Mouse (Mus musculus) layer of hippocampus, adult 9-10 months (tissue): Measurements from ENCODE around the gene Ankub1.

Source experiments
- DNase-seq: peaks from one replicate; pipeline ENCODE4 v3.0.0; 2022; ENCODE audit warnings: low spot score

The Ankub1 gene

GRCm38 (mm10) chr3:57692719-57693118 lies at the start of gene Ankub1:
Gene Ankub1, minus strand, starts transcription at chr3:57692799.
- DNase-seq, result no peak

GRCm38 (mm10) chr3:57739830-57740229 lies 47.2 kb upstream of the Ankub1 start:
- no peak for DNase-seq

DNA sequence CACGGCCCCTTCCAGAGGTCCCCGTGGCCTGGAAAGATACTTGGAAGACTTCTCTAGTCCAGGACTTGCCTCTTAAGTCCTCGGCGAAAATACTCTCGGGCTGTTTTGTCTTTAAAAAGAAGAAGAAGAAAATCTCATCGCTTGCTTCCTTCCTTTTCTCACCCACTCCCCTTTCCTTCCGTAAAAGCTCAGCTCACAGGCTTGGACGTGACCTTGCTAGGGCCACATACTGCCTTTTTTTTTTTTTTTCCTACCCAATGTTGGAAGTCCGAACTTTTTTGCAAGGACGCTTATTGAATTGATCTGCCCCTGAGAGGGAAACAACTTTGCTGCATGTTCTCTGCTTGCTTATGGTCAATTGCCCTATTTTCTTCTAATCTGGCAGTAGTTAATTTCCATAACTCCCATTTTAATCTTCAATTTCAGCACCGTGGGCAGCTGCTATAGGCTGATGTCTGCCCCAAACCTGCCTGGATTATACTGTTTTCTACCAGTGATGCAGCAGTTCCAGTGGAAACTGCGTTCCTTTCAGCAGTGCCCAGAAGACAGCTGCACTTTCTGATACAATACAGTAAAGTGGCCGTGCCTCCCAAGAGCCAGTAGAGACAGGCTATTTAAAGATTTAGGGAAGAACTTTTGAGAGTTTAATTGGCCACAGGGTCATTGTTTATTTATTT lies 44.0 kb upstream of the Ankub1 start:
- no peak for DNase-seq

DNA sequence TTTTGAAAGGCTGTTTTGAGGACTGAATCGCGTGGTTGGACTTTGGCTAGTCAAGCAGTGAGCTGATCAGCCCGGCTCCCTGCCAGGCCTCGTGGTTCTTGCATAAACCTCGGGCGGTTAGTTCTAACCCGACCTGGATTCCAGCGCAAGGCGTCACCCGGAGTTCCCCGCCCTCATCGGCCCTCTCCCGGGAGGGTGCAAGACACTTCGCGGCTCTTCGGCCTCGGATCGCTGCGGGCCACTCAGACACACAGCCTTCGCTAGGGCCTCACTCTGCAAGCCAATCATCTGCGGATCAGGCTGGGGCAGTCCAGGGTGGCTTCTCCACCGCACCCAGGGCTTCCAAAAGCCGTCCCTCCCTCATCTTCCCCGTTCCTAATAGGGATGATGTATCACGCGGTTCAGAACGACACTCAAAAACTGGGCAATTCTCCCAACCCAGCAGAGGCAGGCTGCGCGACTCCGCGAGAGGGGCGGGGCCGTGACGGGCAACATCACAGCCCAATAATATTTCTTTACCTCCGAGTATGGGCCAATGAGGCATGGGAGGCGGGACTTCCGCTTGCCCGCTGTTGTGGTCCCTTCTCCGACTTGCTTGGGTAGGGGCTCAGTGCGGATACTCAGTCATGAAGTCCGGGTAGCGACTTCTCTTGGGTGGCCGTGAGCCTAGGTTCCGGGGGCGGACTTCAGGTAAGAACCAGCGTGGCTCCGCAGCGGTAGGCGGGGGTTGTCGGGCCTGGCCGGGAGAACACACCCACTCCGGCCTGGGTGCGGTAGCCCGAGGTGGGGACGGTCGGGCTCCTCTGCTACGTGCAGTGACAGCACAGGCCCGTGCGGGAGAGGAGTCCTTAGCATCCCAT lies 43.1 kb upstream of the Ankub1 start, which contains the start of gene Rnf13:
Gene Rnf13 (plus strand): TSS at position 552 of the 860 bp plus-strand sequence.
- DNase-seq, result peak; percentile 95

DNA sequence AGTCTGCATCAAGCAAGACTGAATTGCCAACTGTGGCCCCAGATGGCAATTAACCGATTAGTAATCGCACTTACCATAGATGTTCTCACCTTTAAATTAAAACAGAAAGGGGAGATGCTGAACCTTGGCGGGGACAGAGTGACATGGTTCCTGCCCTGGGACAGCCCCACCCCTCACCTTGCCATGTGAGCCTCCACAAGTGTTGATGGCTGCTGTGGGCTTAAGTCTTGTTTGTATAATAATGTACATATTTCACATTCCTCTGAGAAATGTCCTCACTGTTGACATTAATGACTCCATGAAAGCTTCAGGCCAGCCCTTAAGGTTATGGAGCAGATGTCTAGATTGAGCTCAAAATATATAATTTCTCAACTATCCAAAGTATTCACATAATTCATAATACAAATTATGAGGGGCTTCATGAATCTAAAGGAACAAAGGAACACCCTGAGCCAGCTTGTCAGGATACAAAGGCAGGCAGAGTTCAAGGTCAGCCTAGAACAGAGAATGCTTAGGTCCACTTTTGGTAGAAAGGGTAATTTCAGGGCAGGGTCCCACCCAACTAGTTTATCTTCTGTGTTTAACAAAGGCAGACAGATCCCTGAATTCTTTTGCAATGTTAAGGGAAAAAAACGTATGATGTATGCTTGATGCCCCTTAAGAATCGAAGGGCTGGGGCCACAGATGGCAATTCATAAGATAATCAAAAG lies 39.8 kb upstream of the Ankub1 start:
- no peak for DNase-seq

- no peak for DNase-seq
These were observed 21.6 kb upstream of the Ankub1 start for GRCm38 (mm10) chr3:57714151-57714550.

DNA sequence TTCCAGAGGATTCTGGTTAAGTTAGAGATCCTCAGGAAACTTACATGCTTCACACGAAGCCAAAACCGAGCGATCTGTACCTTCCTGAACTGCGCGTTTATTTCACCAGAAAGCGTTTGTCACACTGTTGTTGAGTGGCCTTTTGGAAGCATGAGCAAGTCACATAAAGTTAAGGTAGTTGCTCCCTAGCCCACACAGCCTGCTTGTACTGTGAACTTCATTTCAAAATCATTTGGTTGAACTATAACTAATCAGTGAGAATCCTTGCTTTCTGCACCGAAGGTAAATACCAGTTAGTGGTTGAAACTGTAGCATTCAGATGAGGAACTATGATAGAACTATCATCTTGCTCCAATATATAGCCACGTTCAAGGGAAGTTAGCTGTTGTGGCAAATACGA lies 4.2 kb upstream of the Ankub1 start:
- no peak for DNase-seq

GRCm38 (mm10) chr3:57696249-57696648 lies 3.6 kb upstream of the Ankub1 start:
- no peak for DNase-seq

GRCm38 (mm10) chr3:57691772-57692171 lies 827 bp downstream of the Ankub1 start:
- no peak for DNase-seq

DNA sequence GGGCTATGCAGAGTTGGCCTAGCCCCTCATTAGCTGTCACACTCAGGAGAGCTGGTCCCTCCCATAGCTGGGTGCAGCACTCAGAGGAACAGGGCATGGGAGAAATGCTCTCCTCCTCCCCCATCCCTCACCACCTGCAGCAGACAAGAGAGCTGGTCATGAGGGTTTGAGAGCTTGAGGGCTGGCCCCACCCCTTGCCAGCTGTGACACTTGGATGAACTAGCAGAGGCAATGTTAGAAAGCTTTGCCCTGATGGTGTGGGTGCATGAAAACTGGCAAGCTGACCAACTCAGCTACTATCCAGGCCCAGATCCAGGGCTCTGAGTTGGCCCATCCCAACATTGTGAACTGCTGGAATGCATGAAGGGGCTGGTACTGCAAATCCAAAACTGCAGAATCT lies 14.8 kb downstream of the Ankub1 start:
- DNase-seq, result no peak

DNA sequence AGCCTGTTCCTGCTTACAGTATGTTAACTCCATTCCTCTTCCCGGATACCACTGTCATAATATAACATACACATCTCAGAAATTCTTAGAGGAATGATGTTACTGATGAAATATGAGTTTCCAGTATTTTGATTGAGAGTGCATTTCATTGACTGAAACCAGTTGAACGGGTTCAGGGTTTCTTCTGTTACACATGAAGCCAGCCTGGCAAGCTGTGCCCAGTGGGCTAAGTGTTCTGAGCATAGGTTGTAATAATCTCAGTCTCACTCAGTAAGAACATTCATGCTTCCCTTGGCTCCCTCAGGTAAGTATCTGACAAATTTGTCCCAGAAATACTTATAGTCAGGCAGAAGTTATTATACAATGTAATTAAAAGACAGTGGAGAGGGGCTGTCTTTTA lies 18.5 kb downstream of the Ankub1 start:
- DNase-seq, result no peak

- DNase-seq, result no peak
These were observed 19.0 kb downstream of the Ankub1 start for GRCm38 (mm10) chr3:57673586-57673985.

GRCm38 (mm10) chr3:57667054-57667723 lies 25.4 kb downstream of the Ankub1 start:
- DNase-seq, result peak; percentile 83

GRCm38 (mm10) chr3:57665880-57666279 lies 26.7 kb downstream of the Ankub1 start:
- no peak for DNase-seq

- DNase-seq, result no peak
These were observed 27.9 kb downstream of the Ankub1 start for GRCm38 (mm10) chr3:57664682-57665081.

DNA sequence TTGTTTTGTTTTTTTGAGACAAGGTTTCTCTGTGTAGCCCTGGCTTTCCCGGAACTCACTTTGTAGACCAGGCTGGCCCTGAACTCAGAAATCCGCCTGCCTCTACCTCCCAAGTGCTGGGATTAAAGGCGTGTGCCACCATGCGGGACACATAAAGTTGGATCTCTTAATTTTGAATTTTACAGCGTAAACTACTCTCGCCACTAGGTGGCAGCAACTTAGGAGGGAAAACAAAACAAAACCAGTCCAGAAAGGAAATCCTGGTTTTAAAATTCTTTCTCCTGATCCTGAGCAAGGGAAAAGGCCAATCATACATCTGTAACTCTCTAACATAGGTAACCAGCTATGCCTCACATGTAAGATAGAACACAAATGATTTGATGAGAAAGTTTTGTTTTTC lies 28.9 kb downstream of the Ankub1 start:
- DNase-seq, result no peak

- no peak for DNase-seq
These were observed 34.0 kb downstream of the Ankub1 start for GRCm38 (mm10) chr3:57658608-57659007.

DNA sequence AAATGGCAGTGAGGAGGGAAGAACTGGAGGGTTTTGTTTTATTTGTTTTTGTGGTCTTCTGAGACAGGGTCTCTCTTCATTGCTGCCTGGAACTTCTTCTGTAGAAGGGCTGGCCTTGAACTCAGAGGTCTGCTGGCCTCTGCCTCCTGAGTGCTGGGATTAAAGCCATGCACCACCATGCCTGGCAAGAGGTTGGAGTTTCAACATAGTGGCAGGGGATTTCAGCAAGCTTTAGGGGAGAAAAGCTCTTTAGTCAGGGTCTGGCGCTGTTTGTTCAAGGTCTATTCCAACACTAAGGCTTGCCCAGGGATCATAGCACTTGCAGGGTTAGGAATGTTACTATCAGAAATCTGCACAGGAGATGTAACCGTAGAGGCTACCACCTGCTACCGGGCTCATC lies 39.0 kb downstream of the Ankub1 start:
- DNase-seq, result no peak

- no peak for DNase-seq
These were observed 40.1 kb downstream of the Ankub1 start for GRCm38 (mm10) chr3:57652485-57652884.

GRCm38 (mm10) chr3:57651865-57652259 lies 40.7 kb downstream of the Ankub1 start:
- no peak for DNase-seq

DNA sequence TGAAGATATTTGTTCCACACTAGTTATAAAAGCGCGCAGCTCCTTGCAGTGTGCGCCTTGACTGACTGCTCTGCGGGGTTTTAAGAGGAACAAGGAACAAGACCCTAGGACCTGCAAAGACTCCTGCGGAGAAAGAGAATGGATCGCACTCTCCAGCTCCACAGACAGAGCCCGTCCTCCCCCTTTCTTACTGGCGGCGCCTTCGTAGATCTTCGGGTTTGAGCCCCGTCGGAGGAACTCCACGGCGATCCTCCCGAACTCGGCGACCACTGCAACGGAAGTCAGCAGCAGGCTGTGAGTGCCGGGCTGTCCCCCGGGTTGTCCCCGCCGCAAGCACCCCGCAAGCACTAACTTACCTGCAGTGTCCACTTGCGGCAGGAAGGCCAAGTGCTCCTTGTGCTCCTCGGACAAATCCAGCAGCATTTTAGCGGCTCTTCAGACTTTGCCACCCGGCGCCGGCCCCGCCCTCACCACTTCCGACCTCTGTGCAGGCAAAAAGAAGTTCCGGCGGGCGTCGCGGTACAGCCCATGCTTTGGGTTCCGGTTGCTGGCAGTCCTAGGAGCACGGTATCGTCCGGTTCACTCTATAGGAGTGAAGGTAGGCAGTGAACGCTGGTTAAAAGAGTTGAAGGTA lies 41.3 kb downstream of the Ankub1 start, which contains the start of gene Commd2:
Gene Commd2 (minus strand): TSS at position 485 of the 634 bp plus-strand sequence.
- DNase-seq, result peak; percentile 72

DNA sequence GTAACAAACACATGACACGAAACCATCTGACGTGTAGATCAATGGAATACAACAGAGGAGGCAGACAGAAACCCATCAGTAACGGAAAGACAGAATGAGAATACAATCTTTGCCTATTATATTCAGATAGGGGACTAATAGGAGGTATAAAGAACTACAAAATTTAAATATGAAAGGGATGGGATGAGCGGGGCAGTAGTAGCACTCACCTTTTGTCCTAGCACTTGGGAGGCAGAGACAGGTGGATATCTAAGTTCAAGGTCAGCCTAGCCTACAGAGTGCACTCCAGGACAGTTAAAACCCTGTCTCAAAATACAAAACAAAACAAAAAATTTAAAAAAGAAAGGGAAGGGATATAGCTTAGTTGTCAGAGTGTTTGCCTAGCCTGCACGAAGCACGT lies 49.4 kb downstream of the Ankub1 start:
- DNase-seq, result no peak
